Mouse (Mus musculus): ENCODE measurements at regions not wholly inside any gene's neighbourhood (a gene's known extent, or its start where the extent isn't known, plus 50 kb on each side); places are given as distances from the start of the nearest gene placed in this dataset.

DNA sequence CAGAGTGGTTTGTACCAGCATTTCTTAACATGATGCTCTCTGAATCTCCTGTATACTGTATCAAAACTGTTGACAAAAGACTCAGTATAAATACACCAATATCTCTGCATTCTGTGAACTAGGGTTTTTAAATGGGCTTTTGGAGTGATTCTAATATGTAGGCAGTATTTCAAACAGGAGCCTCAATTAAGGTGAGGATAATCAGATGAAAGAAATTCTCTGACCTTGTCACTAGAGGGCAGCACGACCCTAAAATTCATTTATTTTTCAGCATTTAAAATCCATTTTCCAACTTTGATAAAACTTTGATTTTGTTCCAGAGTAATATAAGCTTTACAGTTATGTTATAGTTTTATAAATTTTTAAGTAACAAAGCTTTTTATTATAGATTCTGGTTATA is 114.5 kb downstream of the Rfx6 start:
- peak; percentile 72 for DNase-seq (ENCODE audit: low read depth)

DNA sequence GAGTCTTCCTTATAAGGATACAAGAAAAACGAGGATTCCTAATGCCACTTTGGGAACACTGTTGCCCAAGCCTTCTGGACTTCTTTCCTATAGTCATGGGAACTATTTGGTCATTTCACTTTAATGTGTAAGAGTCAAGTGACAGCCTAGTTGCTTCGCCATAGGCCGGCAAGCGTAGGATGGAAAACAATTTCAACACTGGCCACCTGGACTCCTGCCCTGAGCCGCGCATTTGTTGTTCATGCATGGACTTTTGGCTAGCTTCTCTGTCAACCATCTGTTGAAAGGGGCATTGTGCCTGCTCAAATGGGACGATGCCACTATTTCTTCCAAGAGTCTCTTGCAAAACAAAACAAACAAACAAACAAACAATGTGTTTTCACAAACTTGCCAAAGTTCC is 116.3 kb downstream of the Rfx6 start:
- DNase-seq (ENCODE audit: low read depth): peak; percentile 2

DNA sequence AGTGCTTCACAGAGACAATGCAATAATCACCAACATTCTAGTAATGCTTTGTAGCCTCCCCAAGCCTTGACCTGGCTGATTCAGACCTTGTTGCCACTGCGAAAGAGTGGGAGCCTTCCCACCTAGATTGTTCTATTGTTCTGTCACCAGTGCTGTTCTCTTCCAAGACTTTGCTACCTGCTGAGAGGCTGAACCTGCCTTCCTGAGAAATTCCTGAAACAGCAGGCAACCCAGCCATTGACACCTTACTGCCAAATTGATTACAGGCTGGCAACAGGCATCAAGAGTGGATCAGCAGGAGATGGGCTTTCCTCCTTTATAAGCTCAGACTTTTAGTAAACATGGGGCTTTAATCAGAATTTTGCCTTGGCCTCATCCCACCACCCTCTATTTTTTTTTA is 139.1 kb downstream of the Rfx6 start:
- DNase-seq (ENCODE audit: low read depth): no peak

GRCm38 (mm10) chr10:51823900-51824299 is 146.3 kb downstream of the Rfx6 start:
- DNase-seq (ENCODE audit: low read depth): no peak

DNA sequence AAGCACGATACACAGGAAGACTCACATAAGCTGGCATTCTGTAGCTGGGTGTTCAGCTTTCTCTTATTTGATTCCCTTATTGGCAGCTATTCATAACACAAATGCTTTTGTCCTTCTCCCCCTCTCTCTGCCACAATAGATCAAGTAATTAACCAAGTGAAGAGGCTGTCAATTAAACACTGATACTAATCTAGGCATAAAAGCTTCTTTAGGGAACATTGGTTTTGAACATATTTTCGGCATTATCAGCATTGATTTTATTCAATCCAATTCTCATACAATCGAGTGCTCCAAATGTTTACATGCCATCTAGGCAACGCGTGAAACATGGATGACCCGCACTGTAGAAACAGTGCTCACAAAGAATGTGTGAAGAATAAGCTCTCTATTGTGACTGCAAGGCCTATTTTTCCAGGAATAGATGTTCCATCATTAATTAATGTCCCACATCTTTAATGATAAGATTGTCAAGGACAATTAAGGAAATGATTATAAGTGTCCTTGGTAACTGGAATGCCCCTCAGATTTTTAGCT is 148.9 kb downstream of the Rfx6 start:
- DNase-seq (ENCODE audit: low read depth): no peak

GRCm38 (mm10) chr10:51832459-51832858 is 154.9 kb downstream of the Rfx6 start:
- no peak for DNase-seq (ENCODE audit: low read depth)

GRCm38 (mm10) chr10:51843099-51843498 is 165.5 kb downstream of the Rfx6 start:
- no peak for DNase-seq (ENCODE audit: low read depth)

DNA sequence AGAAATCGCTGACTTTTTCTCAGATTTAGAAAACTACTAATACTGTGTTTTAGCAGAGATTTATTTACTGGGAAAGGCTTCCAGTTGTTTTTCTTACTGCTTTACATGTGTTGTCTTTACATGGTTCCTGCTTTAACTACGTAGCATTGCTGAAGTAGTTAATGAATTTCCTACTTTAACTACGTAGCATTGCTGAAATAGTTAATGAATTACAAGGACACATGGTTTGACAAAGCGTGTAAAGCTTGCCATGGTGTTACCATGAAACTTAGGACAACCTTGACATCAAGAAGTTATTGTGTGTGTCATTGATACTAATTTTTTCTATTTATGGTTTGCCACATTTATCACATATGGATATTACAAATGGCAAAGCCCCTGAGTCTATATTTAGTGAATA is 168.7 kb downstream of the Rfx6 start:
- DNase-seq (ENCODE audit: low read depth): no peak

GRCm38 (mm10) chr10:51869409-51869808 is 152.9 kb upstream of the Vgll2 start:
- DNase-seq (ENCODE audit: low read depth): no peak

GRCm38 (mm10) chr10:51911066-51911691 is 111.1 kb upstream of the Vgll2 start:
- no peak for DNase-seq (ENCODE audit: low read depth)

GRCm38 (mm10) chr10:51912096-51912495 is 110.2 kb upstream of the Vgll2 start:
- no peak for DNase-seq (ENCODE audit: low read depth)

DNA sequence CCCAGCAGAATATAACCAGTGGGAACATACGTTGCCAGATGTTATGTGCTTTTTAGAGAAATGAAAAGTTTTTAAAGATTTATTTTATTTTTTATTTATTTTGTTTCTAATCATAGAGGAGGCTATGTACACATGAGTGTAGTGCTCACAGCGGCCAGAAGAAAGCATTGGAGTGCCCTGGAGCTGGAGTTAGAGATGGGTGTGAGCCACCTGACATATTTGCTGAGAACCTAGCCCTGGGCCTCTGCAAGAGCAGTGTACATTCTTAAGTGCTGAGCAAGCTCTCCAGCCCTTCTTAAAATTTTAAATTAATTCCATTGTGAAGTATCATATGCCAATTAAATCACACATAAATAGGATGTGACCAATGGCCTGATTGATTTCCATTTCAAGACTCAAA is 95.7 kb upstream of the Vgll2 start:
- DNase-seq (ENCODE audit: low read depth): no peak

DNA sequence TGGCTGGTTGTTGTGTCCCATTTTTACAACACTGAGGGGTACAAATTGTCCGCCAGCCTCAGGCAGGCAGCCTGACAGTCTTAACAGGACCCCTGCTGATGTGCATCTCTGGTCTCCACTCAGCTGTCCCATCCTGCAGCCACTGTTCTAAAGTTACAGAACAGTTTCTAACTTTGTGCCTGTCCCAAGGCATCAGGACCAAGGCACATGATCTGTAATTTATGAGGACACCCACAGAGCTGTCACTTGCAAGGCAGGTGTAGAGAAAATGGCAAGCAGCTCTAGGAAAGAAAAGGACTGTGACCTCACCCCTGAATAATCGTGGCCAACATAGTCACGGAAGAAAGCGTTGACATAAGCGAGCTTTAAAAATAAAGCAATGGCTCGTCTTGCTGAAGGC is 93.0 kb upstream of the Vgll2 start:
- DNase-seq (ENCODE audit: low read depth): no peak

- DNase-seq (ENCODE audit: low read depth): no peak
These were observed 92.0 kb upstream of the Vgll2 start for GRCm38 (mm10) chr10:51930266-51930665.

DNA sequence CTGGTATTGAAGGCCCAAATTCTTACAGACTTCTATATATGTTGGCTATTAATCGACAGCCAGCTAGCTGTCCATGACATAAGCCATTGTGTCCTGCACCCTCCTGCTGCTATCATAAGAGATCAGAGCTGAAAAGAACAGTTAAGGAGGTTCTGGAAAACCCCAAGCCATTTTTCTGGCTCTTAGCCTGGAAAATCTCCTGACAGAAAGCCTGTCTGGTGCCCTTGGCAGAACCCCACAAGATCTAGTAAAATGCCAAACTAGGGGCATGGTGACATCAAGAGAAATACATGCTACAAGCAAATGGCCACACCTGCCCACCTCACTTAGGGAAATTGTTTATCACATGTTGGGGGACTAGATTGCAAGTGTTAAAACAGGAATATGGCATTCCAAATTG is 91.6 kb upstream of the Vgll2 start:
- DNase-seq (ENCODE audit: low read depth): no peak

DNA sequence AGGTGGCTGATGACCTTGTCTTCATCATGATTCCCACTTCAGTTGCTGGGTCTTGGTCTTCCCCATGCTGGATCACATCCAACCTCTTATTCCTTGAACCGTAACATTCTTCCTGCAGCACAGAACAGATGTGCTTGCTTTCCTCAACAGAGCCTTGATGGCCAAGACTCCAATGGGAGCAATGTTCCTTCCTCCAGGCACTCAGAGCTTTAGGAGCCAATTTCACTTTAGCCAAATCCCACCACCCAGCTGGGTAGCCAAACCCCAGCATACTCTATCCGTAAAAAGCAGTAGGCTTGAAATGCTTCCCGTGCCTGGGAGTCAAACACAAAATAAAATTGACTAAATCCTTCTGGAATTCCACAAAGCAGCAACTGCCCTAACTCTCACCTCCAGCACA is 86.8 kb upstream of the Vgll2 start:
- no peak for DNase-seq (ENCODE audit: low read depth)

DNA sequence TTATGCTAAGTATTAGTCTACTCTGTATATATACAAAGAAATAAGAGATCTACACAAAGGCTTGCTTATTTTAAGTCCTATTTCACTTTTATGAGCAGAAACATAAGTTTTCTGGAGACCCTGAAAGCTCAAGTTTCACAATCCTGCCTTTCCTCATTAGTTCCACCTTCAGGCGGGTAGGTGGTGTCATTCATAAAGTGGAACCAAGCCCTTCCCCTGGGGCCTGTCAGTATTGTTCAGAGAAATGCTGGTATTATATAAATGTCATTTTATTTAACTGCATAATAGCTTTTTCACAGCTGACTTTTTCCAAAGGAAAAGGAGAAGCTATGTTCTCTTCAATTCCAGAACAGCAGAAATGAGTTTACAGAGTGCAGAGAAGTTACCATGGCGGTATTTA is 81.1 kb upstream of the Vgll2 start:
- DNase-seq (ENCODE audit: low read depth): no peak

DNA sequence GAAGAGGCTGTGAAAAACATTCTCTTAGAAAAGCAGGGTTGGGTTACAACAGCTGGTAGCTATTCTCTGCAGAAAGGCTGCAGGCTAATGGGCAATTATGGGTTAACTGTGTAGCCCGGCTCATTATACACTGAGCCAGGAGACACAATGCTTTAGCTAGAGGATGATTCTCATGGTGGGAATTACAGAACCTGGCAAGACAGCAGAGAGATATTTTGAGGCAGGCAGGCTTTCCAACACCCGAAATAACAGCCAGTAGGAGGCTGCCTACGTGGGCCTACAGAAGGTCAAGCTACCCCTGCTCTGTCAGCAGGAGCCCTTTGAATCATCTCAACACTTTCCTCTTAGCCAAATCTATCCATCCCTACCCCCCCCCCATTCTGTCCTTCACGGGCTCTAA is 76.6 kb upstream of the Vgll2 start:
- DNase-seq (ENCODE audit: low read depth): peak; percentile 16

- peak; percentile 14 for DNase-seq (ENCODE audit: low read depth)
These were observed 76.1 kb upstream of the Vgll2 start for GRCm38 (mm10) chr10:51946189-51946588.

DNA sequence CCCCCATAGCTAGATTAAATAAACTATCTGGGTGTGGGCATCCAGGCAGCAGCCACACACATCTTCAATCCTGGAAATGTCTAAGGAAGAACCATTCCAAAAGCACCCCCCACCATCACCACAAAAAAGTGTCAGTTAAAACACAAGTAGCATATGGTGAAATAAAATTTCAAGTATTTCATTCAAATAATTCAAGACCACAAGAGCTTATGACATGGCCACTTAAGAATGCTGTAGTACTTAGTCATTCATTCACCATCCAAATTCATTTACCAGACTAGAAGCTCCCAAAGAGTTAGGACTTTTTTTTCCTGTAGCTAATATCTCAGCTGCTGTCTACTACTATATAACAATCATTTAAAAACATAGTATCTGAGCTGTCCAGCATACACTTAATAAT is 75.4 kb upstream of the Vgll2 start:
- DNase-seq (ENCODE audit: low read depth): peak; percentile 72

- DNase-seq (ENCODE audit: low read depth): peak; percentile 11
These were observed 72.3 kb upstream of the Vgll2 start for GRCm38 (mm10) chr10:51950016-51950415.

GRCm38 (mm10) chr10:51952021-51952420 is 70.3 kb upstream of the Vgll2 start:
- DNase-seq (ENCODE audit: low read depth): no peak

GRCm38 (mm10) chr10:51956493-51956892 is 65.8 kb upstream of the Vgll2 start:
- no peak for DNase-seq (ENCODE audit: low read depth)

GRCm38 (mm10) chr10:51961497-51961896 is 60.8 kb upstream of the Vgll2 start:
- DNase-seq (ENCODE audit: low read depth): no peak

Measured in NIH3T3 (cell line).